Mouse (Mus musculus) granulocyte monocyte progenitor cell, adult 5-6 weeks (primary cell): Measurements from ENCODE around the gene Gpr68. TPM values are rescaled to one million over a fixed set of nuclear protein-coding genes. Genes with fewer than 3 reads are reported as not detected.

Source experiments
- ATAC-seq: replicated peaks from 2 replicates; pipeline ENCODE4 v1.8.0; 2016; ENCODE audit warnings: mild to moderate bottlenecking, moderate TSS enrichment, inconsistent platforms; ENCODE audit not compliant: poor library complexity, severe bottlenecking
- total RNA-seq, 2 experiments: library from RNA; stranded (forward) in 1 of 2; stranded (reverse) in 1 of 2; fragments of 200-712, 200-1000 nt in 1 of 2; fragments of >200 nt in 1 of 2; fragmentation: Nextera tagmentation in 1 of 2; gene quantifications; 2 replicates each; pipeline ENCODE4 v1.2.3; 2014 to 2017

Gene Gpr68
- total RNA-seq, 2 experiments from 2014 or later = 1.6 TPM; not detected in 1

GRCm38 (mm10) chr12:100841211-100841792, 66.7 kb downstream of the Gpr68 start:
- peak; percentile 65 for ATAC-seq

GRCm38 (mm10) chr12:100839926-100840325, 68.1 kb downstream of the Gpr68 start:
- no peak for ATAC-seq

GRCm38 (mm10) chr12:100839079-100839600, 68.9 kb downstream of the Gpr68 start:
- ATAC-seq = peak; percentile 46

GRCm38 (mm10) chr12:100837208-100837607, 70.8 kb downstream of the Gpr68 start:
- peak; percentile 84 for ATAC-seq

GRCm38 (mm10) chr12:100831629-100832325, 76.2 kb downstream of the Gpr68 start:
- ATAC-seq = no peak

- ATAC-seq = peak; percentile 56
Measured at GRCm38 (mm10) chr12:100831021-100831420, 77.0 kb downstream of the Gpr68 start.

Other genes starting within 250 kb of the Gpr68 start
- gene Rps6ka5, start 181.2 kb downstream of the Gpr68 start, total RNA-seq (2014; fragmentation: Nextera tagmentation) = 22.1 and 24.8 TPM in 2 replicates
- gene Rps6ka5, start 181.2 kb downstream of the Gpr68 start, total RNA-seq (2017) = 34.5 and 40.2 TPM in 2 replicates
- 16.4 and 29.8 TPM in 2 replicates for gene Dglucy, start 129.1 kb downstream of the Gpr68 start, total RNA-seq (2014; fragmentation: Nextera tagmentation)
- 14.1 and 23.2 TPM in 2 replicates for gene Dglucy, start 129.1 kb downstream of the Gpr68 start, total RNA-seq (2017)
- 70.3 and 72.3 TPM in 2 replicates for gene Ccdc88c, start 120.9 kb upstream of the Gpr68 start, total RNA-seq (2014; fragmentation: Nextera tagmentation)
- 77.0 and 92.0 TPM in 2 replicates for gene Ccdc88c, start 120.9 kb upstream of the Gpr68 start, total RNA-seq (2017)
- gene Ppp4r3a, start 175.5 kb upstream of the Gpr68 start, total RNA-seq (2014; fragmentation: Nextera tagmentation) = 104 and 128 TPM in 2 replicates
- 133 and 173 TPM in 2 replicates for gene Ppp4r3a, start 175.5 kb upstream of the Gpr68 start, total RNA-seq (2017)